8 mouse cellular contexts compared by ENCODE assay signal in genomic region chr17:56291826-56292475, GRCm38 (mm10). TPM values are rescaled to one million over a fixed set of nuclear protein-coding genes. Genes with fewer than 3 reads are reported as not detected.
A peak's percentile ranks its signal among the peaks of the same experiment; 100 is the strongest.
DNase-seq lines count a peak whose midpoint lies in the region; ATAC-seq and TF ChIP-seq lines count a peak whose summit lies in the region.

No protein-coding gene starts in this region.

- peak overlapping the region; percentile 96; the same call in 1 of the 2 replicates for H3K27ac ChIP-seq in embryonic facial prominence, embryonic 12.5 days
- H3K27ac ChIP-seq in heart, postnatal 0 days (ENCODE audit: low read depth), result peak overlapping the region; percentile 93

- intact Hi-C loops in left cerebral cortex, postnatal 36 days (cut with DNase I), result no loop called here

- no peak overlapping the region for H3K4me3 ChIP-seq in embryonic facial prominence, embryonic 12.5 days
- no peak overlapping the region for H3K4me3 ChIP-seq in heart, postnatal 0 days (ENCODE audit: low read depth, low read length)
- no peak overlapping the region for H3K4me3 ChIP-seq in myocyte

- H3K9me3 ChIP-seq in embryonic facial prominence, embryonic 12.5 days, result no peaks in the 10 kb centered on the region
- H3K9me3 ChIP-seq in heart, postnatal 0 days (replicated peaks; ENCODE audit: control insufficient read depth, low read length), result no peaks in the 10 kb centered on the region

- H3K4me2 ChIP-seq in embryonic facial prominence, embryonic 12.5 days (replicated peaks), result peak overlapping the region; percentile 76
- H3K4me2 ChIP-seq in heart, postnatal 0 days (ENCODE audit: low read depth, low read length), result no peak overlapping the region; the same call in 1 of the 2 replicates
- peak overlapping the region; percentile 99 for H3K4me2 ChIP-seq in myocyte (ENCODE audit: low read depth)

- TF ChIP-seq CTCF in heart, postnatal 0 days (IDR thresholded peaks at IDR 0.05; ENCODE audit: low read depth), result no peak

- no peak for TF ChIP-seq POLR2A in myocyte (IDR thresholded peaks at IDR 0.05; ENCODE audit: insufficient read length, low read depth)

- peak; percentile 2 for DNase-seq in layer of hippocampus, adult 9-11 months
- DNase-seq in layer of hippocampus, postnatal 36 days, result no peak
- no peak for DNase-seq in heart, postnatal 0 days (ENCODE audit: low spot score)
- no peak for DNase-seq in frontal cortex, postnatal 36 days (ENCODE audit: low spot score in 2 of 2)
- DNase-seq in cerebellum, postnatal 10 days, result no peak
- no peak for DNase-seq in left cerebral cortex, postnatal 36 days (ENCODE audit: low spot score in 2 of 2)

- 0 out of 2 replicates have a peak, but pooled peaks cover 3% of the 10 kb centered on the region for H3K36me3 ChIP-seq in embryonic facial prominence, embryonic 12.5 days
- peaks cover 2% of the 10 kb centered on the region; the same call in 1 of the 2 replicates for H3K36me3 ChIP-seq in heart, postnatal 0 days (replicated peaks; ENCODE audit: control insufficient read depth, insufficient read depth, low read length)
- no peaks in the 10 kb centered on the region for H3K36me3 ChIP-seq in myocyte (ENCODE audit: control insufficient read depth, insufficient read depth)

- H3K4me1 ChIP-seq in embryonic facial prominence, embryonic 12.5 days, result peaks cover 27% of the 10 kb centered on the region
- H3K4me1 ChIP-seq in heart, postnatal 0 days (ENCODE audit: control insufficient read depth, insufficient read depth), result peaks cover 27% of the 10 kb centered on the region

- peaks cover 12% of the 10 kb centered on the region for H3K79me2 ChIP-seq in myocyte (ENCODE audit: control insufficient read depth, insufficient read depth)

- no peak overlapping the region for H3K9ac ChIP-seq in embryonic facial prominence, embryonic 12.5 days
- H3K9ac ChIP-seq in heart, postnatal 0 days (replicated peaks; ENCODE audit: low read depth, low read length), result peak overlapping the region; percentile 35; the same call in 1 of the 2 replicates

- no peak overlapping the region for H3ac ChIP-seq in myocyte (ENCODE audit: control insufficient read depth, insufficient read length)

- no peaks in the 10 kb centered on the region for H3K27me3 ChIP-seq in embryonic facial prominence, embryonic 12.5 days
- no peaks in the 10 kb centered on the region for H3K27me3 ChIP-seq in heart, postnatal 0 days (ENCODE audit: control insufficient read depth, insufficient read depth, low read length)
- H3K27me3 ChIP-seq in myocyte (ENCODE audit: control insufficient read depth, insufficient read depth, insufficient read length), result no peaks in the 10 kb centered on the region

- ATAC-seq in embryonic facial prominence, embryonic 12.5 days (ENCODE audit: insufficient number of reproducible peaks, insufficient read depth, low FRiP score, low TSS enrichment), result no peak
- ATAC-seq in heart, postnatal 0 days (ENCODE audit: insufficient read depth, low read depth), result no peak

- WGBS in embryonic facial prominence, embryonic 12.5 days, result 67% methylated on average over 7 of the region's 7 CpGs
- 78% methylated on average over 7 of the region's 7 CpGs for WGBS in heart, postnatal 0 days

- no peak for TF ChIP-seq EP300 in heart, postnatal 0 days (IDR thresholded peaks at IDR 0.05; ENCODE audit: low read depth)

TF ChIP-seq in myocyte, 11 proteins besides CTCF, POLR2A, EP300 and RAD21:
- TF ChIP-seq REST (IDR thresholded peaks at IDR 0.05; ENCODE audit: insufficient read depth, insufficient read length) (no peak), MYOG (IDR thresholded peaks at IDR 0.05; ENCODE audit: control insufficient read depth in 1 of 3, insufficient read depth in 1 of 3, insufficient read length in 2 of 3, low read depth in 2 of 3) (no peak), E2F4 (IDR thresholded peaks at IDR 0.05; ENCODE audit: insufficient read depth) (no peak)
TF ChIP-seq in myocyte: peak in this region for 0.

RNA-seq across cellular contexts. Expression of gene Plin3, which starts 0.7 kb away (rescaled TPM):
- total RNA-seq in layer of hippocampus, postnatal 36 days (2021), result 10 to 100 TPM; 10.9 to 15.0 TPM
- 56.6 and 67.4 TPM in 2 replicates for polyA plus RNA-seq in embryonic facial prominence, embryonic 12.5 days (2016; fragmentation: Nextera tagmentation; extraction: Ambion mirVana)
- total RNA-seq in heart, postnatal 0 days (2014; rRNA removed; ENCODE audit: low replicate concordance), result 76.8 and 78.5 TPM in 2 replicates
- 70.9 and 73.0 TPM in 2 replicates for polyA plus RNA-seq in heart, postnatal 0 days (2015; fragmentation: Nextera tagmentation; extraction: Ambion mirVana)
- polyA plus RNA-seq in myocyte (2012; fragmentation: generic; extraction: Trizol), result 44.8 TPM
- 10 to 100 TPM in 1 of 2 experiments, 1 to 10 TPM in 1; 9.3 to 10.1 TPM for total RNA-seq in left cerebral cortex, postnatal 36 days (2021)

RNA-seq across cellular contexts. Expression of gene Arrdc5, which starts 8.1 kb away (rescaled TPM):
- total RNA-seq in layer of hippocampus, postnatal 36 days (2021), result not detected
- not detected in 2 replicates for polyA plus RNA-seq in embryonic facial prominence, embryonic 12.5 days (2016; fragmentation: Nextera tagmentation; extraction: Ambion mirVana)
- total RNA-seq in heart, postnatal 0 days (2014; rRNA removed; ENCODE audit: low replicate concordance), result not detected in 2 replicates
- polyA plus RNA-seq in heart, postnatal 0 days (2015; fragmentation: Nextera tagmentation; extraction: Ambion mirVana), result not detected in 2 replicates
- not detected for polyA plus RNA-seq in myocyte (2012; fragmentation: generic; extraction: Trizol)
- total RNA-seq in left cerebral cortex, postnatal 36 days (2021), result not detected

RNA-seq across cellular contexts. Expression of gene Uhrf1, which starts 11.2 kb away (rescaled TPM):
- total RNA-seq in layer of hippocampus, postnatal 36 days (2021), result 1 to 10 TPM; 1.2 to 1.3 TPM
- polyA plus RNA-seq in embryonic facial prominence, embryonic 12.5 days (2016; fragmentation: Nextera tagmentation; extraction: Ambion mirVana), result 157 and 160 TPM in 2 replicates
- 26.8 and 33.8 TPM in 2 replicates for total RNA-seq in heart, postnatal 0 days (2014; rRNA removed; ENCODE audit: low replicate concordance)
- polyA plus RNA-seq in heart, postnatal 0 days (2015; fragmentation: Nextera tagmentation; extraction: Ambion mirVana), result 13.2 and 14.4 TPM in 2 replicates
- polyA plus RNA-seq in myocyte (2012; fragmentation: generic; extraction: Trizol), result 18.4 TPM
- total RNA-seq in left cerebral cortex, postnatal 36 days (2021), result 1 to 10 TPM in 1 of 2 experiments, under 1 TPM in 1; 0.82 to 1.3 TPM

RNA-seq across cellular contexts. Expression of gene Ticam1, which starts 15.4 kb away (rescaled TPM):
- 1 to 10 TPM; 6.1 to 6.7 TPM for total RNA-seq in layer of hippocampus, postnatal 36 days (2021)
- 2.7 and 3.5 TPM in 2 replicates for polyA plus RNA-seq in embryonic facial prominence, embryonic 12.5 days (2016; fragmentation: Nextera tagmentation; extraction: Ambion mirVana)
- total RNA-seq in heart, postnatal 0 days (2014; rRNA removed; ENCODE audit: low replicate concordance), result 12.3 and 13.8 TPM in 2 replicates
- 4.4 and 4.6 TPM in 2 replicates for polyA plus RNA-seq in heart, postnatal 0 days (2015; fragmentation: Nextera tagmentation; extraction: Ambion mirVana)
- 9.1 TPM for polyA plus RNA-seq in myocyte (2012; fragmentation: generic; extraction: Trizol)
- 1 to 10 TPM; 4.9 to 5.3 TPM for total RNA-seq in left cerebral cortex, postnatal 36 days (2021)

RNA-seq across cellular contexts. Expression of gene Kdm4b, which starts 33.9 kb away (rescaled TPM):
- total RNA-seq in layer of hippocampus, postnatal 36 days (2021), result 10 to 100 TPM; 84.3 to 96.2 TPM
- polyA plus RNA-seq in embryonic facial prominence, embryonic 12.5 days (2016; fragmentation: Nextera tagmentation; extraction: Ambion mirVana), result 54.6 and 58.8 TPM in 2 replicates
- 61.8 and 80.4 TPM in 2 replicates for total RNA-seq in heart, postnatal 0 days (2014; rRNA removed; ENCODE audit: low replicate concordance)
- 16.1 and 17.7 TPM in 2 replicates for polyA plus RNA-seq in heart, postnatal 0 days (2015; fragmentation: Nextera tagmentation; extraction: Ambion mirVana)
- polyA plus RNA-seq in myocyte (2012; fragmentation: generic; extraction: Trizol), result 31.3 TPM
- 10 to 100 TPM; 64.4 to 78.3 TPM for total RNA-seq in left cerebral cortex, postnatal 36 days (2021)

Comparison
In these comparisons a context has a peak if more than half of its experiments do, and no peak if none do; other contexts are left out.
1. RNA of gene Uhrf1, which starts 11.2 kb away (total RNA-seq): 26.8 to 33.8 TPM in heart, postnatal 0 days; 0.82 to 1.3 TPM in left cerebral cortex, postnatal 36 days and 1.2 to 1.3 TPM in layer of hippocampus, postnatal 36 days; every median in the first group is over 10 times any median in the second.